Mouse (Mus musculus) lung, postnatal 10 days (tissue): ENCODE measurements around the gene Rfx6.

Experiments used
- DNase-seq: peaks from one replicate; pipeline ENCODE4 v3.0.0; 2021

The Rfx6 gene

GRCm38 (mm10) chr10:51677548-51678250 lies at the start of gene Rfx6:
Gene Rfx6, plus strand, starts transcription at chr10:51677756.
- DNase-seq = peak; percentile 4

- peak; percentile 35 for DNase-seq
Measured at GRCm38 (mm10) chr10:51631411-51632136, 46.0 kb upstream of the Rfx6 start, which contains the start of gene Gprc6a. Gene Gprc6a, minus strand, starts transcription at chr10:51631461.

GRCm38 (mm10) chr10:51649506-51650221 lies 27.9 kb upstream of the Rfx6 start:
- no peak for DNase-seq

- DNase-seq = no peak
Measured at GRCm38 (mm10) chr10:51657324-51657723, 20.2 kb upstream of the Rfx6 start.

- no peak for DNase-seq
Measured at GRCm38 (mm10) chr10:51669334-51669733, 8.2 kb upstream of the Rfx6 start.

- no peak for DNase-seq
Measured at GRCm38 (mm10) chr10:51671583-51671982, 6.0 kb upstream of the Rfx6 start.

GRCm38 (mm10) chr10:51672082-51672779 lies 5.3 kb upstream of the Rfx6 start:
- DNase-seq = no peak

- DNase-seq = no peak
Measured at GRCm38 (mm10) chr10:51678251-51678639, 689 bp downstream of the Rfx6 start.

- no peak for DNase-seq
Measured at GRCm38 (mm10) chr10:51720904-51721303, 43.3 kb downstream of the Rfx6 start.

GRCm38 (mm10) chr10:51761436-51761835 lies 83.9 kb downstream of the Rfx6 start:
- DNase-seq = no peak

GRCm38 (mm10) chr10:51763241-51763640 lies 85.7 kb downstream of the Rfx6 start:
- DNase-seq = no peak

- DNase-seq = no peak
Measured at GRCm38 (mm10) chr10:51768445-51768844, 90.9 kb downstream of the Rfx6 start.

- DNase-seq = no peak
Measured at GRCm38 (mm10) chr10:51769252-51769651, 91.7 kb downstream of the Rfx6 start.

- DNase-seq = no peak
Measured at GRCm38 (mm10) chr10:51779648-51780047, 102.1 kb downstream of the Rfx6 start.
